Mouse (Mus musculus): Measurements from ENCODE around the gene Brf1. TPM values are rescaled to one million over a fixed set of nuclear protein-coding genes. Genes with fewer than 3 reads are reported as not detected.
A peak's percentile ranks its signal among the peaks of the same experiment; 100 is the strongest.

The Brf1 gene
- polyA plus RNA-seq, 1 experiment from 2014 or later, result 32.5 TPM

GRCm38 (mm10) chr12:113017429-113017984, 17.0 kb upstream of the Brf1 start:
- no peak for ATAC-seq (ENCODE audit: extremely low read depth, insufficient number of reproducible peaks, low FRiP score, low TSS enrichment)

GRCm38 (mm10) chr12:113016976-113017375, 16.5 kb upstream of the Brf1 start:
- Histone ChIP-seq H3K27me3 (replicated peaks) (no peaks in the 10 kb centered on the region), H3K4me3 (no peak overlapping the region), H3K9me3 (no peaks in the 10 kb centered on the region), H3K4me2 (no peak overlapping the region), H3K9ac (peak overlapping the region; percentile 34; the same call in 1 of the 2 replicates), H3K27ac (replicated peaks) (no peak overlapping the region), H3K36me3 (peaks cover 9% of the 10 kb centered on the region), H3K4me1 (peaks cover 48% of the 10 kb centered on the region)
- WGBS, result 67% methylated on average over 8 of the region's 8 CpGs
- ATAC-seq (ENCODE audit: extremely low read depth, insufficient number of reproducible peaks, low FRiP score, low TSS enrichment), result no peak

More at GRCm38 (mm10) chr12:113017429-113017984, 17.0 kb upstream of the Brf1 start:
- Histone ChIP-seq H3K9ac (0 out of 2 replicates have a peak overlapping the region, but pooled peaks have one; percentile 21), H3K4me2 (no peak overlapping the region), H3K27ac (replicated peaks) (no peak overlapping the region), H3K4me3 (no peak overlapping the region), H3K9me3 (no peaks in the 10 kb centered on the region), H3K27me3 (replicated peaks) (no peaks in the 10 kb centered on the region), H3K36me3 (peaks cover 12% of the 10 kb centered on the region), H3K4me1 (peaks cover 43% of the 10 kb centered on the region)
- WGBS, result 56% methylated on average over 9 of the region's 9 CpGs

DNA sequence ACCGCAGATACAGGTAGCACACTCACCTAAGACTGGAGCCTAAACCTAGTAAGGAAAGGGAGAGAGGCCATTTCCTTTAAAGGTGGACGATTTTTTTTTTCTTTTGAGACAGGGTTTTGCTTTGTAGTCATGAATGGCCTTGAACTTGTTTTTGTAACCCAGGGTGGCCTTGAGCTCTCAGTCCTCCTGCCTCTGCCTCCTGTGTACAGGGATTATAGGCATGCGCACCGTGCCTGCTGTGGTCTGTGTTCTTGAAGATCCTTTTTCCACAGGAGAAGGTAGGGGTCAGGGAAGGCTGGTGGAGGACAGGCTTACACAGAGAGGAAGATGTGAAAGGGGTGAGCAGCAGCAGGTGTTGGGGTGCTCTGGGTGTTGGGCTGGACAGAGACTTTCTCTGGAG, 15.5 kb upstream of the Brf1 start:
- peak overlapping the region; percentile 97 for H3K4me2 ChIP-seq
- H3K4me1 ChIP-seq, result peaks cover 55% of the 10 kb centered on the region
- peaks cover 5% of the 10 kb centered on the region for H3K36me3 ChIP-seq
- H3K27ac ChIP-seq (replicated peaks), result no peak overlapping the region
- 73% methylated on average over 4 of the region's 4 CpGs for WGBS
- H3K27me3 ChIP-seq (replicated peaks), result no peaks in the 10 kb centered on the region
- ATAC-seq (ENCODE audit: extremely low read depth, insufficient number of reproducible peaks, low FRiP score, low TSS enrichment), result no peak
- H3K9me3 ChIP-seq, result no peaks in the 10 kb centered on the region
- H3K9ac ChIP-seq, result peak overlapping the region; percentile 93
- H3K4me3 ChIP-seq, result no peak overlapping the region

GRCm38 (mm10) chr12:113014561-113015556, 14.4 kb upstream of the Brf1 start:
- H3K27ac ChIP-seq (replicated peaks), result peak overlapping the region; percentile 77
- peak; percentile 25; the same call in 1 of the 2 replicates for ATAC-seq (ENCODE audit: extremely low read depth, insufficient number of reproducible peaks, low FRiP score, low TSS enrichment)
- H3K4me1 ChIP-seq, result peaks cover 55% of the 10 kb centered on the region
- under 1% methylated on average over 63 of the region's 64 CpGs for WGBS
- peak overlapping the region; percentile 97 for H3K4me2 ChIP-seq
- no peaks in the 10 kb centered on the region for H3K9me3 ChIP-seq
- no peaks in the 10 kb centered on the region for H3K27me3 ChIP-seq (replicated peaks)
- H3K9ac ChIP-seq, result peak overlapping the region; percentile 93
- no peaks in the 10 kb centered on the region for H3K36me3 ChIP-seq
- peak overlapping the region; percentile 92 for H3K4me3 ChIP-seq

DNA sequence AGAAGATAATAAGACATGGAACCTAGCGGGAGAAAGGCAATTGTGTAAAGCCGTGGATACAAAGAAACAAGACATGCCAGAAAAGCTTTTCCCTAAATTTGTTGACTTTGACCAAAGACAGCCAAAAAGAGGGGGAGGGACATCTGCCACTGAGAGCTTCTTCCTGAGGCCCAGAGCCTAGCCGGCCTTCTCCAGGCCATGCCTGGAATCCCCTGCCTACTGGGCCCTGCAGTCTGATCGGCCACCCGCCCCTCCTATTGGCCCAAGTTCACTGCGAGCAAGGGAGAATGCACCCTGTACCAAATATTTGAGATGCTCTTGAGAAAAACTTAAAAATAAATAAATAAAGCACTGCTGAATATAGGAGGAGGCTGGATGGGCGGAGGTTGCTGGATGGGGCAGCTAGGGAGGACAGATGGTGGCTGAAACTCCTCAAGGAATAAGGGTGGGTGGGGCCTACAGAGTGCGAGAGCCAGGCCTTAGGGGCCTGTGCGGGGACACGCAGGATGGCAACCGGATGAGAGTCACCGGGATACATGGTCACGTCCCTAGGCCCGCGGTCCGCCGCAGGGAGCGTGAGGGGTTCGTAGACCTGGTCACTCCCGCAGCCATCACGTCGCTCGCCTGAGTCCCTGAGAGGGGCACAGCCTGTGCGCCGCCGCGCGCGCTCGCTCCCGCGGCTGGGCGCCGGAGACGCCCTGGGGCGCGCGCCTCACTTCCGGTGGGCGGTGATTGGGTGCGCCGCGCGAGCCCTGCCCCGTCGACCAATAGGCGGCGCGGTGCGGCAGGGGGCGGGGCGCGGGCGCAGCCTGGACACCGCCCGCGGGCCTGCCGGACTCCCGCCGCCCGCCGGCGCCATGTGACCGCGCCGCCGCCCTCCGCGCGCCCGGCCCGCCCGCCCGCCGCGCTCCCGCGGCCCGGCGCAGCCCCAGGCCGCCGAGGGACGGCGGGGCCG, 13.4 kb upstream of the Brf1 start, which contains the start of gene Pacs2:
Pacs2 (plus strand) TSS at position 905 of the 955 bp plus-strand sequence.
- Histone ChIP-seq H3K4me3 (peak within 1 kb of the TSS; percentile 92), H3K4me1 (peaks cover 55% of the 10 kb centered on the region), H3K36me3 (no peaks in the 10 kb centered on the region), H3K27ac (replicated peaks) (peak within 1 kb of the TSS; percentile 84), H3K27me3 (replicated peaks) (no peaks in the 10 kb centered on the region), H3K9me3 (no peaks in the 10 kb centered on the region), H3K9ac (peak within 1 kb of the TSS; percentile 93), H3K4me2 (peak within 1 kb of the TSS; percentile 97)
- WGBS, result 3% methylated on average over 61 of the region's 85 CpGs
- peak; percentile 96 for ATAC-seq (ENCODE audit: extremely low read depth, insufficient number of reproducible peaks, low FRiP score, low TSS enrichment)

DNA sequence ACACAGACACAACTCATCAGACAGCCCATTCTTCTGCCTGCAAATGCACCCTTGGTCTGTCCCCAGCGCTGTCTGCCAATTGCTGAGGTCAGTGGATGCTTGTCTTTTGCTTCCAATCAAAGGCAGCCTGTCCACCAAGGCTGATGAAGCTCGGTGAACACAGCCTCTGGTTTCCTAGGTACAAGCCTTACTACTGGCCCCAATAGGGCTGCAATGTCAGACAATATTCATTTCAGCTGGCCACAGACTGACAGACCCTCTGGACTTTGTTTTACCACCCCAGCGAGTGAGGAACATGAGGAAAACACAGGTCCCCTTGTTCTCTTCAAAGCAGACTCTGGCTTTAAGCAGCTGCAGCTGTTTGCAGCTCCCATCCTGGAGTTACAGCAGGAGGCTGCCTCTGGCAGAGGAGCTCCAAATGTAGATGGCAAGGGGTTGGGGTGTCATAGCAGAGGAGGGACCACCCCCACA, 12.6 kb upstream of the Brf1 start:
- peak overlapping the region; percentile 93 for H3K9ac ChIP-seq
- no peaks in the 10 kb centered on the region for H3K27me3 ChIP-seq (replicated peaks)
- H3K36me3 ChIP-seq, result no peaks in the 10 kb centered on the region
- no peak for ATAC-seq (ENCODE audit: extremely low read depth, insufficient number of reproducible peaks, low FRiP score, low TSS enrichment)
- peaks cover 55% of the 10 kb centered on the region for H3K4me1 ChIP-seq
- H3K4me3 ChIP-seq, result no peak overlapping the region
- H3K9me3 ChIP-seq, result no peaks in the 10 kb centered on the region
- 60% methylated on average over 3 of the region's 3 CpGs for WGBS
- H3K27ac ChIP-seq (replicated peaks), result peak overlapping the region; percentile 84
- peak overlapping the region; percentile 76; the same call in 1 of the 2 replicates for H3K4me2 ChIP-seq

DNA sequence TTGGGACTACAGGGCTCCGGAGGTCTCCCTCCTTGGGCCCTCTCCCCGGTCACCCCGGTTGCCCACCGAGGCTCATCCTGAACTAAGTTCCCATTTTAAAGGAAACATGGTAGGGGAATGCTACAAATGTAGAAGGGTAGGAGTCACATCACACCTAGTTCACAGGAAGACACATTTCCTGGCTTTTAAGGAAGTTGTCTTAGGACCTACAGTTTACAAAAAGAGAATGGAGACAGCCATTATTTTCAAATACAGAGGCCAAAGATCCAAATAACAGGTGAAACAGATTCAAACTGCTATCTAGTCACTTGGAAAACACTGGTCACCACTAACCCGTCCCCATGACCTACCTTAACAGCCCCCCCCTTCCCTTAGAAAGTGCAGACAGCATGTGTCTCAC, 11.9 kb upstream of the Brf1 start:
- ATAC-seq (ENCODE audit: extremely low read depth, insufficient number of reproducible peaks, low FRiP score, low TSS enrichment), result no peak
- Histone ChIP-seq H3K4me1 (peaks cover 50% of the 10 kb centered on the region), H3K36me3 (no peaks in the 10 kb centered on the region), H3K4me2 (no peak overlapping the region), H3K4me3 (no peak overlapping the region), H3K27me3 (replicated peaks) (no peaks in the 10 kb centered on the region), H3K9me3 (no peaks in the 10 kb centered on the region), H3K27ac (replicated peaks) (peak overlapping the region; percentile 84), H3K9ac (no peak overlapping the region)
- WGBS, result 79% methylated on average over 5 of the region's 5 CpGs

- no peak overlapping the region for H3K4me3 ChIP-seq
- H3K9ac ChIP-seq, result no peak overlapping the region
- no peaks in the 10 kb centered on the region for H3K27me3 ChIP-seq (replicated peaks)
- WGBS, result 70% methylated on average over 6 of the region's 6 CpGs
- ATAC-seq (ENCODE audit: extremely low read depth, insufficient number of reproducible peaks, low FRiP score, low TSS enrichment), result no peak
- no peaks in the 10 kb centered on the region for H3K9me3 ChIP-seq
- peak overlapping the region; percentile 84; the same call in 1 of the 2 replicates for H3K27ac ChIP-seq (replicated peaks)
- peaks cover 45% of the 10 kb centered on the region for H3K4me1 ChIP-seq
- H3K36me3 ChIP-seq, result no peaks in the 10 kb centered on the region
- H3K4me2 ChIP-seq, result no peak overlapping the region
Measured at GRCm38 (mm10) chr12:113011702-113012360, 11.3 kb upstream of the Brf1 start.

- Histone ChIP-seq H3K4me2 (no peak overlapping the region), H3K4me1 (peaks cover 8% of the 10 kb centered on the region), H3K4me3 (no peak overlapping the region), H3K36me3 (no peaks in the 10 kb centered on the region), H3K9me3 (no peaks in the 10 kb centered on the region), H3K27ac (replicated peaks) (no peak overlapping the region), H3K27me3 (replicated peaks) (no peaks in the 10 kb centered on the region), H3K9ac (no peak overlapping the region)
- 19% methylated on average over 4 of the region's 4 CpGs for WGBS
- ATAC-seq (ENCODE audit: extremely low read depth, insufficient number of reproducible peaks, low FRiP score, low TSS enrichment), result no peak
Measured at GRCm38 (mm10) chr12:113004993-113005392, 4.5 kb upstream of the Brf1 start.

GRCm38 (mm10) chr12:113004011-113004410, 3.5 kb upstream of the Brf1 start:
- peaks cover 14% of the 10 kb centered on the region for H3K4me1 ChIP-seq
- no peak overlapping the region for H3K4me3 ChIP-seq
- no peak overlapping the region for H3K9ac ChIP-seq
- ATAC-seq (ENCODE audit: extremely low read depth, insufficient number of reproducible peaks, low FRiP score, low TSS enrichment), result no peak
- H3K27me3 ChIP-seq (replicated peaks), result no peaks in the 10 kb centered on the region
- H3K4me2 ChIP-seq, result no peak overlapping the region
- 80% methylated on average over 8 of the region's 8 CpGs for WGBS
- no peaks in the 10 kb centered on the region for H3K9me3 ChIP-seq
- no peak overlapping the region for H3K27ac ChIP-seq (replicated peaks)
- H3K36me3 ChIP-seq, result no peaks in the 10 kb centered on the region

All from heart, embryonic 13.5 days (tissue).